Mouse (Mus musculus) bone marrow macrophage, adult 2 months (primary cell): ENCODE data around the gene Fto.

Experiments
- CTCF ChIP-seq: IDR thresholded peaks from 2 replicates; pipeline ENCODE4 v1.5.1; 2012; ENCODE audit warnings: low read depth, mild to moderate bottlenecking, low read length, moderate library complexity
- POLR2A ChIP-seq: IDR thresholded peaks from 2 replicates; pipeline ENCODE4 v1.6.1; 2012; ENCODE audit warnings: mild to moderate bottlenecking, low read depth, low read length, borderline replicate concordance

DNA sequence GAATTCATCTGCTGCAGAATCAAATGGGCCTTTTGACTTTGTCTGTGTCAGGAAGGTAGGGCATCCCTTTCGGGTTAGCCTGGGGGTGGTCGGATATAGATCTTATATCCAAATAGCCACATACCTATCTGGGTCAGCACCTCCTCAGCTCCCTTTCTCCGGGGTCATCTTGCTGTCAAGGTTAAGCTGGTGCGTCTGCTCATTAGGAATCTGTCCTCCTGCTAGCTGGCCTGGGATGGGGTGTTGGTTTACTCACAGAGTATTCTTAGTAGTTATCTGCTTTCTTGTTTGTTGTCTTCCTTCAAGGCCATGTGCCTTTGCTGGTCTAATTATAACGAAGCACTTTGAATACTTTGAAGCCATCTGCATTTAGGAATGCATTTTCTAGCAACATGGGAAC is 163.7 kb downstream of the Fto start:
- TF ChIP-seq CTCF: no peak
- no peak for TF ChIP-seq POLR2A
